Mouse (Mus musculus) right cerebral cortex, postnatal 25 days (tissue): ENCODE measurements around the gene Kctd12b.
"Not testable (repeated sequence)": the region's sequence is repeated elsewhere in the genome, so short reads cannot be mapped to it uniquely, and the experiment has no call there.

Source experiments
- DNase-seq: peaks from one replicate; pipeline ENCODE4 v3.0.0; 2022

Gene Kctd12b

GRCm38 (mm10) chrX:153695782-153696395, at the start of gene Kctd12b:
Gene Kctd12b, minus strand, starts transcription at chrX:153696391.
- DNase-seq: no peak

DNA sequence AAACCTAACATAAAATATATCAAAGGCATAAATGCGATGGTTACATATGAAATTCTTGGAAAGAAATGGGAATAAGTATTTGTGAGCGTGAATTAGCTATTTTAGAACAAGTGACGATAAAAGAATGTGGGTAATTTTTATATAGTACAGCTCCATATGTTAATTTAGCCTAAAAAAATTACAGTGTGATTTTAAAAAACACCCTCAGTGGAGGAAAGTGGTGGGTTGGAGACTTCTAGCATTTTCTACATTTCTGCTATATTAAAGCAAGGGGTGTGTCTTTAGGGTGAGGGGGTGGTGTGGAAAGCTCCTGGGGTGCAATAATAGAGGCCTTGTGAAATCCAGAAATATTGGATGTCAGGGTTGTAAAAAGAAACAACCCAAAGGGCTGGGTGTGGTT, 46.3 kb upstream of the Kctd12b start:
- no peak for DNase-seq

GRCm38 (mm10) chrX:153735697-153736096, 39.5 kb upstream of the Kctd12b start:
- no peak for DNase-seq

GRCm38 (mm10) chrX:153724400-153724799, 28.2 kb upstream of the Kctd12b start:
- DNase-seq: no peak

DNA sequence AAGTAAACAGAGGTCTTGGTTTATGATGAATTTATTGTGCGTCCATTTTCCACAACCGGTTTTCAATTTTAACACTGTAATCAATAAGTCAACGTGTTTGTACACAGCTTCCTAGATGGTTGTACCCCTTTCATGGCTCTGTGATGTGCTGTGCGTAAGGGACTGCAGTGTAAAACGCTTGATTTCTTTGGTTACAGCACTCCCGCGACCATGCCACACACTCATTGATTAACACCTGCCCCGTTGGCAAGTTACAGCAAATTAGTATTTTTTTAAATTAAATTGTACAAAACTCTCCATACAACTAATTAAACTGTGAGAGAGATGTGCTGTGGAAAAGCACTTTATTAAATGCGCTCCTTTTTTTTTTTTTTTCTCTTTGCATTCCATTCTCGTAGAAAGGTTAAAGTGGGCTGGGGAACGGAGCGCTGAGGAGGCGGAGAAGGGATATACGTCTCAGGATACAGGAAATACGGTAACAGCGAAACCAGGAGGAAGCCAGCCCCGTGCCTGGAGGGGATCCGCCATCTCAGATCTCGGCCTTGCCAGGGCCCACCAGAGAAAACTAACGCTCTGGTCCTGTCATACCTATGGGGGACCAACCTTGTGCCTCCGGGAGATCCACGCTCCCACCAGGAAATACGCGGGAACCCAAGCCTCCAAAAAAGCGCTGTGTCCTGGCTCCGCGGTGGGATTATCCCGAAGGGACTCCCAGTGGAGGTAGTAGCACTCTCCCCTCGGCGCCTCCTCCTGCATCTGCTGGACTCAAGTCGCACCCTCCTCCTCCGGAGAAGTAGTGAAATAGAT, 27.1 kb upstream of the Kctd12b start, which contains the start of gene Nbdy:
Gene Nbdy (plus strand): TSS at position 481 of the 807 bp plus-strand sequence.
- peak; percentile 51 for DNase-seq

DNA sequence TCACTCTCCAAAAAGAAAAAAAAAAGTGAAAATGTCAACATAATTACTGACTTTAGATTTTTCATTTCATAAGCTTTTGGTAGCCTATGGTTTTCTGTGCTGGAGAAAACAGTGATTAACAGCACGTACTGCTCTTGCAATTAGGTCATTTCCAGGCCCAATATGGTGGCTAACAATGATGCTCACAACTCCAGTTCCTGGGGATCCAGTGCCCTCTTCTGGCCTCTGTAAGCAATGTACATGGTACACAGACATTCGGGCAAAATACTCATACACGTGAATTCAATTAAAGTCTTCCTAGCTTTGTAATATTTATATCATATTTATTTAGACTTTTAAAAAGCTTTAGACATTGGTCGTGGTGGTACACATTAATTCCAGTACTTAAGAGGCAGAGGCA, 23.4 kb upstream of the Kctd12b start:
- DNase-seq: no peak

DNA sequence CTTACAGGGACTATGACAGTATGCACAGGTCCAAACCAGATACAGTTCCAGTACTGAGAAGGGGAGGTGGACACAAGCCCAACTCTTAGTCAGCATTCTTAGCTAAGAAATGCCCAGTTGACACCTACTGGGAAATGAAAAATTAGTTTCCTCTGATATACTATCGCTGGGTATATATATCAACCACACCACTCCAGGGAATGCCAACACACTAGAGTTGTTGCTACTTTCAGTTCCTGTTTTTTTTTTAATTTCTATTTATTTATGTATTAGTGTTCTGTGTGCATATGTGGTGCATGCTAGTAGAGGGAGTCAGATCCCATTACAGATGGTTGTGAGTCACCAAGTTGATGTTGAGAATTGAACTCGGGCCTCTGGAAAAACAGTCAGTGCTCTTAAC, 20.5 kb upstream of the Kctd12b start:
- no peak for DNase-seq

GRCm38 (mm10) chrX:153707735-153708134, 11.5 kb upstream of the Kctd12b start:
- peak; percentile 7 for DNase-seq

DNA sequence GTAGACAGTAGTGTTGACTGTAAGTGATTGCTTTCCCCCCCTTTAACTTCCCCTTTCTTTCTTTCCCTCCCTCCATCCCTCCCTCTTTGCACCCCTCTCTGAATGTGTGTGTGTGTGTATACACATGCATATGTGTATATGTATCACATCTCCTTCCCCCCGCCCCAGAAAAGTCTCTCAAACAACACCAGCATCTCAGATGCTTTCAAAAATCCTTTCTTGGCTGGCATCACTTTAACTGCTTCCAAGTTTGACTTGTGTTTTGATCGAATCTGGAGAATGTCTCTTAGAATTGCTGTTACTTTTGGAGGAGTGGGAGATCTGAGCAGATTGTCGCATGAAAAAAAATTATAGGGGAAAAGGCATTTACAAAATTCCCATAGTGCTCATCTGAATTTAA, 4.3 kb upstream of the Kctd12b start:
- no peak for DNase-seq

DNA sequence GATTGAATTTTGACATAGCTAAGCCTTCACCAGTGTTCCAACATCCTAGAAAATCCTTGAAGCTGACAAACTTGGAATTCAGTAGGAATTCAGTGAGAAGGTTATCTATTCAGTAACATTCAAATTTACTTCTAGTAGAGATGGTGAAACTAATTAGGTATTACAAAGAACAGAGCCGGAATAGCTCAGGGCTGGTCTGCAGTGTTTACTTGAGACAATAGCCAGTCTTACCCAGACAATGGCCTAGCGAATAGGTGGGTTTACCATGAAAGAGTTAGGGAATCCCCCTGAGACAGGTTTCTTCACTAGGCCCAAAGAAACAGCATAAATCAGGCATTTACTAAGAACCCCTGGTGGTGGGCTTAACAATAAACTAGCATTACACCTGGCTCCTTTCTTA, 28.0 kb downstream of the Kctd12b start:
- not testable (repeated sequence) for DNase-seq

DNA sequence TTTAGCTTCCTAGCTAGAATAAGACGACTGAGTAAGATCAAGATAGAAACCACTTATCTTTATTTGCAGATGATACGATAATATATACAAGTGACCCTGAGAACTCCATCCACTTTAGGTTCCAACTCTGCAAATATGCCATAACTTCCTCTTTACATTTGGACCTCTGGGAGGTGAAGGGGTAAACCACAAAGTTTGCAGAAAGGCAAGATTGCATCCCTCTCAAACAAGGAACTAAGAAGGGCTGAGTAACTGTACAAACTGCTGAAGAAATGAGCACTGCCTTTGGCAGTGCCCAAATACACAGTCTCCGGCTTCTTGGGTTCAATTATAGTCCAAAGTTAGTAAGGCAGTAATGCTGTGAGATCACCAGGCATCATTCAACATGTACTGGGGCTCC, 31.3 kb downstream of the Kctd12b start:
- DNase-seq: no peak

GRCm38 (mm10) chrX:153656949-153657348, 39.2 kb downstream of the Kctd12b start:
- DNase-seq: no peak

DNA sequence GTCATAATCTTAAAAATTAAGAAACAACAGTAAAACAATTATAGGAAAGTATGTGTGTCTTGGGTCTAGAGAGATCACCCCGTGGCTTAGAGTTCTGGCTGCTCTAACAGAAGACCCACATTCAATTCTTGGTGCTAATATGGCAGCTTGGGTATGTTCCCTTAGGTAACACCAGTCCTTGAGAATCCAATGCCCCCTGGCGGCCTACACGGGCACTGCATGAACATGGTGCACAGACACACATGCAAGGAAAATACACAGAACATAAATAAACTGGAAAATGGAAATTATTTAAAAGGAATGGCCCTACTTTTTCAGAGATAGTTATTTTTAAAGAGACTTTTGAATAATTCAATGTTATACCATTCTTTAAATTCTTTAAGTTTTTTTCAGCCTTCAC, 55.6 kb downstream of the Kctd12b start:
- DNase-seq: no peak

- DNase-seq: no peak
Observed at GRCm38 (mm10) chrX:153636247-153636646, 59.9 kb downstream of the Kctd12b start.
